Mouse (Mus musculus) testis, adult 2 months (tissue): Measurements from ENCODE around the gene Dner.

Experiments
- CTCF ChIP-seq: fragments of 200-500 bp; IDR thresholded peaks from 2 replicates; pipeline ENCODE4 v1.5.1; 2012; ENCODE audit warnings: low read depth, mild to moderate bottlenecking, inconsistent platforms, low read length, moderate library complexity; ENCODE audit not compliant: control insufficient read depth, insufficient read depth, insufficient replicate concordance
- POLR2A ChIP-seq: fragments of 200-500 bp; IDR thresholded peaks from 2 replicates; pipeline ENCODE4 v1.6.1; 2012; ENCODE audit warnings: low read depth, mild to moderate bottlenecking, inconsistent platforms, low read length, moderate library complexity; ENCODE audit not compliant: control insufficient read depth

DNA sequence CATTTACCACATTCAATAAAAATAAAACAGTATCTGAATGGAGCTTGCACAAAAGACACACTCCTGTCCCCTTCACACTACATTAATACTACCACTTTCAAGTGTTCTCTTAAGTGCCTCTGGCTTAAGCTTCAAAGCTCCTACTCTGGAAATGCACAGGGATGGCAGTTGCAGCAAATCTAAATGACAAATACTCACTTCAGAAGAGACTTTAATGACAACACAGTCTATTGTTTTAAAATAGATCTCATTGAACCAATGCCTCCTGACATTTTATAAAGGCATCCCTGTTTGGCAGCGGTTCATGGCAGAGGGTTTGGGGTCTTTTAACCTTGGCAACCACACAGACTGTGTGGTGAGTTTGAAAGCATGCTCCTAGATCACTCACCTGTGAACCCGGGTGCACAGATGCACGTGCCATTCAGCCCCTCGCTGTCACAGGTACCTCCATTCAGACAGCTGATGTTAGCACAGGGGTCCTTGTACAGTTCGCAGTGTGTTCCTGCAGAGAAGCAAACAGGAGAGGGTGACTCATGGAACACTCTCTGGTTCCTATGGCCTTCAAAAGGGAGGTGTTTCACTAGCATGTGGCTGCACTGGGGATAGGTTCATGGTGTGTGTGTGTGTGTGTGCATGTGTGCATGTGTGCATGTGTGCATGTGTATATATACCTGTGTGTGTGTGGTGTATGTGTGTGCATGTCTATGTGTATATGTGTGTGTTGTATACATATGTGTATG lies 290.3 kb downstream of the Dner start:
- TF ChIP-seq CTCF = no peak
- no peak for TF ChIP-seq POLR2A
